Mouse (Mus musculus) midbrain, embryonic 16.5 days (tissue): ENCODE data around the gene Cd96. TPM values are rescaled to one million over a fixed set of nuclear protein-coding genes. Genes with fewer than 3 reads are reported as not detected.

Experiments used
- ATAC-seq: fragments of 200-750 bp; cut with Nextera tagmentation; 2 replicates; pipeline ENCODE4 v1.8.0; 2017; ENCODE audit warnings: moderate TSS enrichment
- H3K27ac ChIP-seq: fragments of 300-500 bp; sonication (generic); 2 replicates; pipeline ENCODE4 v1.5.1; 2014; ENCODE audit warnings: mild to moderate bottlenecking, low read length, mixed read lengths
- H3K27me3 ChIP-seq: fragments of 300-500 bp; sonication (generic); 2 replicates; pipeline ENCODE4 v1.6.1; 2014; ENCODE audit warnings: low read depth, low read length, mixed read lengths; ENCODE audit not compliant: control insufficient read depth, insufficient read depth
- H3K36me3 ChIP-seq: fragments of 300-500 bp; sonication (generic); 2 replicates; pipeline ENCODE4 v1.6.1; 2014; ENCODE audit warnings: mild to moderate bottlenecking, low read length, moderate library complexity, mixed read lengths; ENCODE audit not compliant: control insufficient read depth, insufficient read depth
- H3K4me1 ChIP-seq: fragments of 300-500 bp; sonication (generic); 2 replicates; pipeline ENCODE4 v1.6.1; 2014; ENCODE audit warnings: mild to moderate bottlenecking, low read length, mixed read lengths; ENCODE audit not compliant: control insufficient read depth, insufficient read depth
- H3K4me2 ChIP-seq: fragments of 300-500 bp; sonication (generic); 2 replicates; pipeline ENCODE4 v1.6.1; 2014; ENCODE audit warnings: mild to moderate bottlenecking, low read length, mixed read lengths
- H3K4me3 ChIP-seq: fragments of 300-500 bp; sonication (generic); 2 replicates; pipeline ENCODE4 v1.5.1; 2014; ENCODE audit warnings: low read depth, mild to moderate bottlenecking, low read length, moderate library complexity, mixed read lengths
- H3K9ac ChIP-seq: fragments of 300-500 bp; sonication (generic); 2 replicates; pipeline ENCODE4 v1.6.1; 2014; ENCODE audit warnings: low read depth, low read length, mixed read lengths
- H3K9me3 ChIP-seq: fragments of 300-500 bp; sonication (generic); replicated peaks from 2 replicates; pipeline ENCODE4 v1.6.1; 2014; ENCODE audit warnings: mild to moderate bottlenecking, low read length, mixed read lengths; ENCODE audit not compliant: control insufficient read depth, poor library complexity, severe bottlenecking
- WGBS: fragments of 180-500 bp; shearing (Covaris S2); extraction: QIAGEN DNeasy Blood & Tissue Kit; methylation state at CpG from one replicate; pipeline ENCODE4 v1.1.7; 2014; 5-methylcytosine and 5-hydroxymethylcytosine counted together
- polyA plus RNA-seq: library from polyadenylated mRNA; unstranded; fragments of >200 nt; fragmentation: Nextera tagmentation; extraction: Ambion mirVana; gene quantifications from 2 replicates; pipeline ENCODE4 v1.2.1, GENCODE M21; 2015

Cd96 gene
- polyA plus RNA-seq, 1 experiment from 2014 or later = 0.10 TPM

GRCm38 (mm10) chr16:46008036-46008605 lies 111.9 kb downstream of the Cd96 start:
- 78% methylated on average over 5 of the region's 5 CpGs for WGBS
- no peaks in the 10 kb centered on the region for H3K36me3 ChIP-seq
- H3K9me3 ChIP-seq = no peaks in the 10 kb centered on the region
- peak overlapping the region; percentile 83 for H3K4me2 ChIP-seq
- H3K4me3 ChIP-seq = peak overlapping the region; percentile 67
- H3K4me1 ChIP-seq = peaks cover 20% of the 10 kb centered on the region
- no peak for ATAC-seq
- H3K27me3 ChIP-seq = no peaks in the 10 kb centered on the region
- peak overlapping the region; percentile 65; the same call in 1 of the 2 replicates for H3K9ac ChIP-seq
- H3K27ac ChIP-seq = no peak overlapping the region

GRCm38 (mm10) chr16:46006261-46006660 lies 113.8 kb downstream of the Cd96 start:
- H3K4me1 ChIP-seq = peaks cover 20% of the 10 kb centered on the region
- ATAC-seq = no peak
- no peak overlapping the region for H3K4me2 ChIP-seq
- no peak overlapping the region for H3K9ac ChIP-seq
- H3K36me3 ChIP-seq = no peaks in the 10 kb centered on the region
- no peaks in the 10 kb centered on the region for H3K27me3 ChIP-seq
- no peak overlapping the region for H3K27ac ChIP-seq
- H3K4me3 ChIP-seq = no peak overlapping the region
- H3K9me3 ChIP-seq = no peaks in the 10 kb centered on the region
- WGBS = 83% methylated on average over 10 of the region's 10 CpGs

DNA sequence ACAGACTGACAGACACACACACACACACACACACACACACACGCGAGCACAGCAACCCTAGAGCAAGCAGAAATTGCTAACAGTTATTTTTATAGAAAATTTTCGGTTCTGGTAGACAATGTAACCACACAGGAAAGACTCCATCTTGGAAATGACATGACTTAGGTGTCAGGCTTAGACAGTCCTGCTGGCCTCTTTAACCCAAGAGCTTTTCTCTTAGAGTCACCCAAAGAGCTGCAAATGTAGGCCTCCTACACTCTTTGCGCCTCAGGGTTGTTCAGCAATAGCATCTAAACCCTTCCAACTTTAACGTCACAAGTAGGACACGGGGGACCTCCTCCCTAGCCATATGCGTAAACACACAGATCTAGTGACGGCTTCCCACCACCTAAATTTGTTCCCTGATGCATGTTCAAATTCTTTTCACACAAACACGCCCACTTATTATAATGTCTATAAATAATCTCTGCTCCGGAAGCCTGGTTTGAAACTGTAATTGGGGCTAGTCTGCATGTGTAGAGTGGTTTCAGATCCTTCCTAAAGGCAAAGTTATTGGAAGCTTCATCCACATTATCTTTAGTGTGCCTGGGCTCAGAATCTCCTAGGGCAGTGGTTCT lies 118.4 kb downstream of the Cd96 start:
- no peak overlapping the region for H3K27ac ChIP-seq
- H3K9me3 ChIP-seq = no peaks in the 10 kb centered on the region
- no peaks in the 10 kb centered on the region for H3K27me3 ChIP-seq
- 92% methylated on average over 10 of the region's 10 CpGs for WGBS
- H3K4me1 ChIP-seq = peaks cover 4% of the 10 kb centered on the region; the same call in 1 of the 2 replicates
- no peak overlapping the region for H3K9ac ChIP-seq
- H3K36me3 ChIP-seq = no peaks in the 10 kb centered on the region
- no peak overlapping the region for H3K4me3 ChIP-seq
- no peak for ATAC-seq
- H3K4me2 ChIP-seq = no peak overlapping the region

DNA sequence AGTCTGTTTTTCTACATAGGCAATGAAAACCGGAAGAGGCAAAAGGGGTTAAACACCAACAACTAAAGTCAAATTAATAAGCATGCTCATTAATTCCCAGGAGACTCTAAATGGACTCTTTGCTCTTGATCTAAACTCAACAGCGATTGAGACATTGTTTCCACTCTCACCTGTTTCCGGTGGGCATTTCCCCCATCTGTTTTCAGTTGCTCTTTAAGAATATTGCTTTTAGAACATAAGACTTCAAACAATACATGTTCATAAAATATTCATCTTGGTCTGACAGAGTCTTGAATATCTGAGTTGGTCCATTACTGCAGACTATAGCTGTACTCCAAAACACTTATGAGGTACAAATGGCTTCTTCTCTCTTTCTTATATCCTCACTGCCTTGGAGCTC lies 119.1 kb downstream of the Cd96 start:
- ATAC-seq = no peak
- Histone ChIP-seq H3K4me3 (no peak overlapping the region), H3K36me3 (no peaks in the 10 kb centered on the region), H3K4me2 (no peak overlapping the region), H3K27me3 (no peaks in the 10 kb centered on the region), H3K27ac (no peak overlapping the region), H3K9ac (no peak overlapping the region), H3K9me3 (no peaks in the 10 kb centered on the region), H3K4me1 (0 out of 2 replicates have a peak, but pooled peaks cover 4% of the 10 kb centered on the region)
- 73% methylated on average over 3 of the region's 3 CpGs for WGBS

DNA sequence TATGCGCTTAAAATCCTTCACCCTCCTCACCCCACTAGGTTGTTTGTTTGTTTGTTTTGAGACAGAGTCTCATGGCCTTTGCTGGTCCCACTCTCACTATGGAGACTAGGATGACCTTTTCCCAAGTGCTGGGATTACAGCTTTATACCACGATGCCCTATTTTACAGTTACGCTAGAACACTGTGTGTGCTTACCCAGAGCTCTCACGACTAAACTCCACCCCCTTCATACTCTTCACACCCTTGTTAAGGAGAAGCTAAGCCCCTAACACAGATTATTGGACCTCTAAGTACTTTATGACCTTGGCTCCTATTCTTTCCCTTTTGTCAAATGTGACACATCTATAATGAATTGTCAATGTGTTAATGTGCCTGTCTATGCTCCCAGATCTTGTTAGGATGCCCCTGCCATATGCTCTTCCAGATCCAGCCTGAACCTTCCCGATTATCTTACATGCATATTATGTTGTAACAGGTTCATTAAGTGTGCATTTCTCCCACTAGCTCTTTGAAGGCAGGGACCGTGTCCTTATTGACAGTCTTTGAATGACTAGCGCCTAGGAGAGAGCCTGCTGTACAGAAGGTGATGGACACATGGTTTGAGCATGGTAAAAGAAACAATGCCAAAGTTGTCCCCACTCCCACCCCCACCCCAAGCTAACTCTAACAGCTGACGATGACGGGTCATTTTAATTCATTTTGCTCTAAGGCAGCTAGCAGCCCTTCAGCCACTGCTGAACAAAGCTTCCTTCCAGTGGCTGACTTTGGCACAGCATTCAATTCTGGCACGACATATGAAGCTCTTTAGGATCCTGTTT lies 120.5 kb downstream of the Cd96 start:
- H3K4me3 ChIP-seq = no peak overlapping the region
- peak; percentile 71 for ATAC-seq
- WGBS = 34% methylated on average over 10 of the region's 10 CpGs
- H3K9me3 ChIP-seq = no peaks in the 10 kb centered on the region
- no peaks in the 10 kb centered on the region for H3K27me3 ChIP-seq
- no peak overlapping the region for H3K4me2 ChIP-seq
- no peak overlapping the region for H3K9ac ChIP-seq
- H3K4me1 ChIP-seq = 0 out of 2 replicates have a peak, but pooled peaks cover 4% of the 10 kb centered on the region
- no peaks in the 10 kb centered on the region for H3K36me3 ChIP-seq
- H3K27ac ChIP-seq = no peak overlapping the region

- Histone ChIP-seq H3K9ac (no peak overlapping the region), H3K4me2 (no peak overlapping the region), H3K4me3 (no peak overlapping the region), H3K9me3 (no peaks in the 10 kb centered on the region), H3K36me3 (no peaks in the 10 kb centered on the region), H3K4me1 (0 out of 2 replicates have a peak, but pooled peaks cover 4% of the 10 kb centered on the region), H3K27me3 (no peaks in the 10 kb centered on the region), H3K27ac (no peak overlapping the region)
- 85% methylated on average over 7 of the region's 7 CpGs for WGBS
- no peak for ATAC-seq
Measured at GRCm38 (mm10) chr16:45998231-45998630, 121.8 kb downstream of the Cd96 start.

DNA sequence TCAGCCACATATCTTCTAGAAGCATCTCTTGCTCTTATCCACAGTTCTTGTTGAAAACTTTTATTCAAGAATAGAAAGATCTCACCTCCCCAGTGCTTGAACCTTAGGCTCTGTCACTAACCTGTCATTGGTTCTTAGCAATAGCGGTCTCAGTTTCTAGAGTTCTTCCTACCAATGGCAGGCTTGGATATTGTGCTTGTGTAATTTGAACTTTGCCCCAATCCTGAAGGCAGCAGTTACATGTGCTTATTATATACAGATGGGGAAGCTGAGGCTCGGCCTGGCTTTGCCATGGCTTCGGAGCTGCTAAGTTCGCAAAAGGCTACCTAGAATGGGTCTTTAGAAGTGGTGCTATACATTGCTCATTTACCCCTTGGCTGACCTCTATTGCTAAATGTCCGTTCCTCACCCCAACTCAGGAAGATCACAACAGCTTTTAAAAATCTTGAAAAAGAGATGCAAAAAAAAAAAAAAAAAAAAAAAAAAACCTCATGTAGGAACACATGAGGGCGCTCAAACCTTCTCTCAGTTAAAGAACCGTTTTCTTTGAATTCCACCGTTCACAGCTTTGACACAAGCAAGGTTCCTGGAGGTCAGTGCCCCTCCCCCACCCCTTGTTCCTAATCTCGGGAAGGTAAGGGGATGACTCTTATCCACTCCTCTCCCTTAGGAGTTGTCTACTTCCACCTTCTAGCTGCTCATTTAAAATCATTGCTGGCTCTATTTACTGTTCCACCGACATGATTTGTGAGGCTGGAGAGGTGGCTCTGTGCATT lies 129.0 kb downstream of the Cd96 start:
- H3K4me1 ChIP-seq = no peaks in the 10 kb centered on the region
- H3K4me3 ChIP-seq = no peak overlapping the region
- H3K9ac ChIP-seq = no peak overlapping the region
- no peaks in the 10 kb centered on the region for H3K36me3 ChIP-seq
- H3K27ac ChIP-seq = no peak overlapping the region
- 0 out of 2 replicates have a peak, but pooled peaks have one; percentile 14 for ATAC-seq
- no peaks in the 10 kb centered on the region for H3K27me3 ChIP-seq
- H3K4me2 ChIP-seq = no peak overlapping the region
- 46% methylated on average over 10 of the region's 10 CpGs for WGBS
- H3K9me3 ChIP-seq = no peaks in the 10 kb centered on the region

DNA sequence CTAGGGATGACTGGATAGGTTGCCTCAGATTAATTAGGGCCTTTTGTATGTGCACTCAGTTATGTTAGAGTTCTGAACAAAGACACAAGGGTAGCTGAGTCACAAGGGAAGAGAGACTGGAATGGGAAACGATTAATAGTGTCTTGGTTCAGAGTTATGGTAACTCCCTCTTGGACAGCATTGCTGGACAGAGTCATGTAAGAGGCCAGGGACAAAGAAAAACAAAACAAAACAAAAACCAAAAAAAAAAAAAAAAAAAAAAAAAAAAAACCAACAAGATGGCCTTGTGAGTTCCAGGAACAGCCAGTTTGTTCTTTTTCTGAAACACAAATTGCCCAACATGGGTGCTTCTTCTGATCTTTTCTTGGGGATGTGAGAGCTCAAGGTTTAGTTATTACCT lies 133.8 kb downstream of the Cd96 start:
- no peaks in the 10 kb centered on the region for H3K9me3 ChIP-seq
- H3K27ac ChIP-seq = no peak overlapping the region
- no peaks in the 10 kb centered on the region for H3K4me1 ChIP-seq
- ATAC-seq = no peak
- no peak overlapping the region for H3K4me2 ChIP-seq
- H3K4me3 ChIP-seq = no peak overlapping the region
- H3K9ac ChIP-seq = no peak overlapping the region
- no peaks in the 10 kb centered on the region for H3K36me3 ChIP-seq
- H3K27me3 ChIP-seq = no peaks in the 10 kb centered on the region
- 66% methylated on average over 1 of the region's 1 CpGs for WGBS
